Mouse (Mus musculus): ENCODE data around the gene 6430550D23Rik.
A peak's percentile ranks its signal among the peaks of the same experiment; 100 is the strongest.

6430550D23Rik gene

DNA sequence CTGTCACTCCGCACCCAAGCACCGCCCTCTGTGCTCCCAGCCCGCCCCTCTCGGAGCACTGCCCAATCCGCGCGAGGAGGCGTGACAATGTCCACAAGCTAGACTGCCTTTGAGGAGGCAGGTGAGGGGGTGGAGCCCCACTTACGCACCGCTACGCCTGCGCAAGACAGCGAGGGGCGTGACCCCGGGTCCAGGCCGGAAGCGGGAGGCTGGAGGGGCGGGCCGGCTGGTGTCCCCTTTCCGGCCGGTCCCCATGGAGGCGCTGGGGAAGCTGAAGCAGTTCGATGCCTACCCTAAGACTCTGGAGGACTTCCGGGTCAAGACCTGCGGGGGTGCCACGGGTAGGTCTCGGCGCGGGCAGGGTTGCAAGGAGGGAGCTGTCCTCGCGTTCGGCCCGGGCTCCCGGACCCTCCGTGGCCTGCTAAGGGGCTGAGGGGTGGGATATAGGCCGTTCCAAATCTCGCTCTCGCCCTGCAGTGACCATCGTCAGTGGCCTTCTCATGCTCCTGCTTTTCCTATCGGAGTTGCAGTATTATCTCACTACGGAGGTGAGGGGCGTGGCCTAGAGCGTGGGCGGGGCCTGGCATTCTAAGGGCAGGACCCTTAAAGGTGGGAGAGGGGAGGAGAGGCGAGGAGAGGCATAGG, at the start of gene 6430550D23Rik, which contains the start of gene Ergic3:
TSS of gene 6430550D23Rik (minus strand) at position 90 of the 645 bp plus-strand sequence.
TSS of gene Ergic3 (plus strand) at position 158 of the 645 bp plus-strand sequence.
- peak; percentile 97 for DNase-seq (ENCODE audit: low spot score)

DNA sequence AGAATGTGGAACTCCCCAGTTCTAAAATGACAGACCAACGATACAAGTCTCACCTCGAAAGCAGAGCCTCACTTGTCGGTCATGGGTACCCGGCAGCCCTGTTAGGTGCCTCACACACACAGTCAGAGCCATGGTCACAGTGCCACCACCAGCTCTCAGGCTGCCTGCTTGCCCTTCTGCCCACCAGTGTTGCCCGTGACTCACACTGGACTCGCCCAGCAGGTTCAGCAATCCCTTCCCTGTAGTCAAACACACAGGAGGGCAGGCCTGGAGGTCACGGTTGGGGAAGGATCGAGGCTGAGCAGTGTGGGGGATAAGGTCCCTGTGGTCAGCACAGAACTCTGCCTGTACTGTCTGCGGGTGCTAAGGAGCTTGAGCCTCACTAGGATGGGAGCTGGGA, 45.0 kb upstream of the 6430550D23Rik start, which contains the start of gene Fer1l4:
TSS of gene Fer1l4 (minus strand) at position 132 of the 400 bp plus-strand sequence.
- DNase-seq (ENCODE audit: low spot score): no peak

DNA sequence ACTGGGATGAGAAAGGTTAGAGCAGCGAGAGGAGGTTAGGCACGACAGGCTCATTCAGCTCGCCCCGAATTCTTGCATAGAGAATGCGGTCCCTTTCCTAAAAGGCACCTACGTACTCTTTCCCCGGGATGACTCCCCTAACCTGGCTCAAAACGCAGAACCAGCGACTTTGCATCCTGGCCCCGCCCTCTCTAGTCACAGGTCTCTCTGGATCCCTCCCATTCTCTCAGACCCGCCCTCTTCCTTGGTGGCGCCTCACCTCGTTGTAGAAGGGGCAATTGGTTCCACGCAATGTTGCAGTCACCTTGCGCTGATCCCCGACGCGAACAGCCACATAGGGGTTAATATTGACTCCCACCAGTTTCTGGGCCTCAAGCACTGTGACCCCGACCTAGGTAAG, 40.2 kb upstream of the 6430550D23Rik start:
- no peak for DNase-seq (ENCODE audit: low spot score)

DNA sequence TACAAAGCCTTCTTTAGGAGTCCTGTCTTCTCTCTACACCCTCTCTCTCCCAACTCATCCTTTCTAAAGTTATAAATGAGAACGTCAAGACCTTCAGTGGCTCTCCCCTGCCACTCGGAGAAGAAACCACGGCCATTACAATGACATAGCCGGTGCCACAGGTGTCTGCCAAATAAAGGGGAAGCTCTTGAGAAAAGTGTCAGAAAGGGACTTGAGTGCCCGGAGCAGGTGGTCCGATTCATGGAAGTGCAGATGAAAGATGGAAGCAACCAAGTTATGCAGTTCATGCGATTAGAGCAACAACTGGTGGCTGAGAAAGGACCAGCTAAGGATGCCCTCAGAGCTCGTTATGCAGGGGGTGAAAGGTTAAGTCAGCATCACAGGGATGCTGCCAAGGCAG, 35.1 kb upstream of the 6430550D23Rik start:
- no peak for DNase-seq (ENCODE audit: low spot score)

DNA sequence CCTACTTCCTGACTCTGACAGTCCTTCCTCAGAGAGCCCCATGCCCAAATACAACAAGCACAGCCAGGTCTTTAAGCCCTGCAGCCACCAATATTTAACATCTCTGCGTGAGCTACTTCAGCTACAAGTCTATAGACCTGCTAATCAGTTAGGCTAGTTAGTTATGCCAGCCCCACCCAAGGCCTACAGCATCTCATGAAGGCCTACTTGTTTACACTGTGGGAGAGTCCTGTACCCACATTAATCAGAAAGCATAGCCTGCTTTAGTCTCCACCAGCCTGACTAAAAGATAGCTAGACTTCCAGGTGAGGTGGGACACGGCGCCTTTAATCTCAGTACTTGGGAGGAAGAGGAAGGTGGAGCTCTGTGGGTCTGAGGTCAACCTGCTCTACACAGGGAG, 31.6 kb upstream of the 6430550D23Rik start:
- no peak for DNase-seq (ENCODE audit: low spot score)

DNA sequence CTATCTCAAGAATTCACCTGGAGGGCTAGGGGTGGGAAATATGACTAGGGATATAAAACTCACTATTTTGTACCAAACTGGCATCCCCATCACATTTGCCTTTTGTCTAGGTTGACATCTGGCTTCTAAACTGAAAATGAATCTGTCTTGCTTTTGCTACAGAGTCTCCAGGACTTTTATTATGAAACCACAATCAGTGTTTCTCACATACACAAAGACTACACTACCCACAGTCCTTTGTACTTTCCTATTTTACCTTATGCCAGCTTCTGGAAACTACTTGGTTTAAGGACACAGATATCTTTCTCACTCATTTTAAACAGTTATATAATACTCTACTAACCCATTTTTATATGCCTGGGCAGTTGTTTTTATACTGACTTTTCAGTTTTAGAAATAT, 17.7 kb upstream of the 6430550D23Rik start:
- DNase-seq (ENCODE audit: low spot score): no peak

DNA sequence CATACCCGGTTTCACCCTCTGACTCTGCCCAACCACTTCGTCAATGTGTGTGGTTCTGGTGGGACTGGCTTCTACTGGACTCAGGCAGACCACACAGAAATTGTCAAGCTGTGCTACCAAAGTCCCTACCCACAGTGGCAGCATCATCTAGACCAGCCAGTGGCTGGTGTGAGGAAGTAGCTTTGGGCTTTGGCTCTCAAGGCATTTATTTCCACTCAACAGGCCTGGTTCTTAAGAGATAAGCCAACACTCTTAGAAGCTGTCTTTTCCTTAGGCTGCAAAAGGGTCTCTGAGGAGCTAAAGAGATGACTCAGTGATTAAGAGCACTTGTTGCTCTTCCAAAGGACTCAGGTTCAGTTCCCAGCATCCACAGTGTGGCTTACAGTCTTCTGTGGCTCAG, 14.0 kb upstream of the 6430550D23Rik start:
- DNase-seq (ENCODE audit: low spot score): no peak

DNA sequence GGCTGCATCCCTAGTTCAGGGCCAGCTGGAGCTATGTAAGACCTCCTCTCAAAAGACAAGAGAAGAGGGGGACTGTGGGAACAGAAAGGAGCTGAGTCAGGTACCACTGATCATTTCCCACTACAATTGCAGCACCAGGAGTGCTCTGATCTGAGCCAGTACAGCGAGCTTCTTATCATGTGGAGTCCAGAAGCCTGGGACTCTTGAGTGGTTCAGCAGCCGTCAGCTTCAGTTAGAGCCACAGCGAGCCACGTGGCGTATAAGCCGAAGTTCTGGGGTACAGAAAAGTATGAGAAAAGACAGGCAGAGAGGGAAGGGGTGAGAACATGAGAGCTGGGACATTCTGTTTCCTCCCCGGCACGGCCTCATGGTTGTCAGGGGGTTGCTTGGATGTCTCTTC, 13.4 kb upstream of the 6430550D23Rik start:
- no peak for DNase-seq (ENCODE audit: low spot score)

DNA sequence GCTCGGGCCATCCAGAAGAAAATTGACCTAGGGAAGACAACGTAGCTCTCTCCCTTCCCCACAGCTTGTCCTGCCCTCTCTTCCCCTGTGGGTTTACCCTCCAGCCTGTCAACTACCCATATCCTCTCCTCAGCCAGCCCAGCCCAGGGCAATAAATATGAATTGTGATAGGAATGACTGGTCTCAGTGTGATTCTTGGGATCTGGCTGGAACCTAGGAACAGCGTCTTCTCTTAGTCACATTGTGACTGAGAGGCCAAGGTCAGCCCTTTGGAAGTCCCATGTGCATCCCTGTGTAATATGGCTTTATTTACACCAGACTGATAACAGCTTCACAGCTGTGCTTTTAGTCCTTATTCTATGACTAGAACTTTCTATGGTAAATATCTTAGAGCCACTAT, 10.3 kb upstream of the 6430550D23Rik start:
- DNase-seq (ENCODE audit: low spot score): no peak

DNA sequence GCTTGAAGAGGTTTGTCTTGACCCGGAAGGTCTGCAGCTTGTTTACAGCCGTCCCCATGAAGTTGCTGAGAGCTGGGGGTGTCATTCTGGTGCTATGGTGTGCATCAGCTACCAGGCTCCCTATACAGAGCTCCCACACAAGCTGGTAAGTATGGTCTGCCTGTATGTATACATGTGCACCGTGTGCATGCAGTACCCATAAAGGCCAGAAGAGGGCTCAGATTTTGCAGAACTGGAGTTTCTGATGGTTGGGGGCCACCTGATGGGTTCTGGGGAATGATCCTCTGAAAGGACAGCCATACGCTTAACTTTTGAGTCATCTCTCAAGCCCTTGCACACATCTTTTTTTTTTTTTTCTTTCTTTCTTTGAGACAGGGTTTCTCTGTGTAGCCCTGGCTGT, 2.4 kb downstream of the 6430550D23Rik start:
- no peak for DNase-seq (ENCODE audit: low spot score)

DNA sequence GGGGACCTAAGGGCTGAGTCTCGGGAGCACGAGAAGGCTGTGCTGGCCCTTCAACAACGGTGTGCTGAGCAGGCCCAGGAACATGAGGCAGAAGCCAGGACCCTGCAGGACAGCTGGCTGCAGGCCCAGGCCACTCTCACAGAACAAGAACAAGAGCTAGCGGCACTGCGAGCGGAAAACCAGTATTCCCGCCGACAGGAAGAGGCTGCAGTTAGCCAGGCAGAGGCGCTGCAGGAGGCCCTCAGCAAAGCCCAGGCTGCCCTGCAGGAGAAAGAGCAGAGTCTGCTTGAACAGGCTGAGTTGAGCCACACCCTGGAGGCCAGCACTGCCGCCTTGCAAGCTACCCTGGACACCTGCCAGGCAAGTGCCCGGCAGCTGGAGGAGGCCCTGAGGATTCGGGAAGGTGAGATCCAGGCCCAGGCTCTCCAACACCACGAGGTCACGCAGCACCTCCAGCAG, 15.9 kb downstream of the 6430550D23Rik start:
- DNase-seq (ENCODE audit: low spot score): peak; percentile 32

DNA sequence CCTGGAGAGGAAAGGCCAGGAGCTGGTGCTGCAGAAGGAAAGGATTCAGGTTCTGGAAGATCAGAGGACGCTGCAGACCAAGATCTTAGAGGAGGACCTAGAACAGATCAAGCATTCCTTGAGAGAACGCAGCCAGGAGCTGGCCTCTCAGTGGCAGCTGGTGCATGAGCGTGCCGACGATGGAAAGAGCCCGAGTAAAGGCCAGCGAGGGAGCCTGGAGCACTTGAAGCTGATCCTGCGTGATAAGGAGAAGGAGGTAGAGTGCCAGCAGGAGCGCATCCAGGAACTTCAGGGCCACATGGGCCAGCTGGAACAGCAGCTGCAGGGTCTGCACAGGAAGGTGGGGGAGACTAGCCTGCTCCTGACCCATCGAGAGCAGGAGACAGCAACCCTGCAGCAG, 16.6 kb downstream of the 6430550D23Rik start:
- DNase-seq (ENCODE audit: low spot score): no peak

DNA sequence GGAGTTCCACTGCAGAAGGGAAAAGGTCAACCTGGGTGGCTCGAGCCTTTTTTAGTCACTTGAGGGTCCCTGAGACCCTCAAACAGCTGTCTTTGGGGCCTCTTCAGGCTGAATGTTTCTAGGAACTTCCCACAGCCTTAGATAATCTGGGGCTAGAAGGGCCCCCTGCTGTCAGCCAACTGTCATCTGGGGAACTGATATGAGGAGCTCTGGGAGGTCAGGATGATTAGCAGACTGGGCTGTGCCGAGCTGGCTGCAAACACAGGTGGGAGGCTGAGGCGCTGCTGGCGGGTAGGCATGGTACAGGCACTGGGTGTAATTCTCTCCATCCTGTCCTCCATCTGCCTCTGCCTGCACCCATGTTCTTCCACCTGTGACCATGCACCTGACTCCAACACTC, 18.7 kb downstream of the 6430550D23Rik start:
- no peak for DNase-seq (ENCODE audit: low spot score)

DNA sequence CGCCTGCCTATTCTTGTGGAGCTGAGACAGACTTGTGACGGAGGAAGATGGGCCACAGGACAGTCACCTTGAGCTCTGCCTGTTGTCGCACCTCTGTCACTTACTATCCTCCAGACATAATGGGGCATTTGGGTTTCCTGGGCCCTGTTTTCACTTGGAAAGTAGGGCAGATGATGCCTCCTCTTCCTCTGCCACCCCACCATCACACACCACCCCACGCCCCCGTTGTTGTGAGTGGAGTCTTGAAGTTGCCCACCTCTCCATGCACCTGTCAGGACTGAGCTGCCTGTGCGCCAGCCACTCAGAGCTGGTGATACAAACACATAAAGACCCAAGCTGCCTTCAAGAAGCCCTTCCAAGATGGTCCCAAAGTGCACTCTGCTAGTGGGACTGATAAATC, 20.6 kb downstream of the 6430550D23Rik start:
- no peak for DNase-seq (ENCODE audit: low spot score)

DNA sequence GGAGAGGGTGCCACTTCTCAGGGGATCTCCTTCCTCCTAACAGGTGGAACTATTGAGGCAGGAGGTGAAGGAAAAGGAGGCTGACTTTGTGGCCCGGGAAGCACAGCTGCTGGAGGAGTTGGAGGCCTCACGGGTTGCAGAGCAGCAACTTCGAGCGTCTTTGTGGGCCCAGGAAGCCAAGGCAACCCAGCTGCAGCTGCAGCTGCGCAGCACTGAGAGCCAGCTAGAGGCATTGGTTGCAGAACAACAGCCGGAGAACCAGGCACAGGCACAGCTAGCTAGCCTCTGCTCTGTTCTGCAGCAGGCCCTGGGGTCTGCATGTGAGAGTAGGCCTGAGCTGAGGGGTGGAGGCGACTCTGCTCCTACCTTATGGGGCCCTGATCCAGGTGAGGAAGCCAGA, 22.0 kb downstream of the 6430550D23Rik start:
- DNase-seq (ENCODE audit: low spot score): no peak

DNA sequence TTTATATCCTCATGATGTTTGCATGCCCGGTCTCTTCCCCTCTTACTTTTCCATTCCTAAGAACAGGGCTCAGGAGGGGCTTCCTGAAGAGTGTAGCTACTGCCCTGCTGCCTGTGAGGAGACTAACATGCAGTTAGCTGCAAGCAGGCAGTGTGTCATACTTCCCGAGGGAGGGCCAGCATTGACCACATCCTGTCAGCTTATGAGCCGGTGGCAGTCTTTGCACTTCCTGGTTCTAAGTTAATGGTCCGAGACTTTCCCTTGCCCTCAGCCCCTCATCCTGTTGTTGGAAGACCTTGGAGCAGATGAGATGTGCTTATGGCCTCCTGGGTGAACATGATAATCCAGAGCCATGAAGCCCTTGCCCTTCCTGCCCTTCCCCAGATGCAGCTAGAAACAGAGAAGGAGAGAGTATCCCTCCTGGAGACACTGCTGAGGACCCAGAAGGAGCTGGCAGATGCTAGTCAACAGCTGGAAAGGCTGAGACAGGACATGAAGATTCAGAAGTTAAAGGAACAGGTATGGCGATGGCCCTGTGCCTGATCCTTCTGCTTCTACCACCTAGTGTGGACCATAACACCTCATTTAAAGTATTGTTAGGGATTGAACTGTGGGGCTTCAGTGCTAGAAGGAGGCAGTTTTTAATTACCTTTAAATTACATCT, 28.3 kb downstream of the 6430550D23Rik start:
- no peak for DNase-seq (ENCODE audit: low spot score)

DNA sequence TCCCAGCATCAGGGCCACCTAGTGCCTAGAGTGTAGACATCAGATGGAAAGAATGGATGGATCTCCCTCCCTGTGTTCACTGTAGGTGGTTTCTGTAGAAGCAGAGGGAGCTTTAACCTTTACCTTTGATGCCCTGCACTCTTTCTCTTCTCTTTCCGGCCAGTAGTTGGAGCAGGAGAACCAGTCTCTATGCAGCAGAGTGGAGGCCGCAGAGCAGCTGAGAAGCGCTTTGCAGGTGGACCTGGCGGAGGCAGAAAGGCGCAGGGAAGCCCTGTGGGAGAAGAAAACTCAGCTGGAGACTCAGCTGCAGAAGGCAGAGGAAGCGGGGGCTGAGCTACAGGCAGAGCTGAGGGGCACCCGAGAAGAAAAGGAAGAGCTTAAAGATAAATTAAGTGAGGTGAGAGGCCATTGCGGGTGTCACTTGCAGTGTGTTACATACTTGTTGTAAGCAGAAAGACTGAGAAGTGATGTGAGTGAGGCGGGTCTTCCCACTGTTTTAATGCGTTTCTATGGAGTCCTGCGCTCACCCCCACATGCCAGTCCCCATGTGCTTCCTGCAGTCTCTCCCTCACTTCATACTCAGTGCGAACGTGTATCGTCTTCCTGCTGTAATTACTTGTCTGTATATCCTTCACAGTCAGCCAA, 33.6 kb downstream of the 6430550D23Rik start:
- no peak for DNase-seq (ENCODE audit: low spot score)

DNA sequence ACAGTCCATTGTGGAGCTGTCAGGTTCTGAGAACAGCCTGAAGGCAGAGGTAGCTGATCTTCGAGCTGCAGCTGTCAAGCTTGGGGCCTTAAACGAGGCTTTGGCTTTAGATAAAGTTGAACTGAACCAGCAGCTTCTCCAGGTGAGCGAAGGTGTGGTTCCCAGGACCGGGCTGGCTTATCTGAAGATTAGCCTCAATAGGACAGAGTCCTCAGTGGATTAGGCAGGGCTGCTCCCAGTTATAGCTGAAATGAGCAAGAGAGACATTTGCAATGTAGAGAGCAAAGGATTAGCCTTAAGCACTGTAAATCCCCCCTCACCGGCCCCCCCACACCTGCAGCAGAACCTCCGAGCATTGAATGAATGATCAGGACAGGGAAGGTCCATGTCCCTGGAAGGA, 34.4 kb downstream of the 6430550D23Rik start:
- no peak for DNase-seq (ENCODE audit: low spot score)

DNA sequence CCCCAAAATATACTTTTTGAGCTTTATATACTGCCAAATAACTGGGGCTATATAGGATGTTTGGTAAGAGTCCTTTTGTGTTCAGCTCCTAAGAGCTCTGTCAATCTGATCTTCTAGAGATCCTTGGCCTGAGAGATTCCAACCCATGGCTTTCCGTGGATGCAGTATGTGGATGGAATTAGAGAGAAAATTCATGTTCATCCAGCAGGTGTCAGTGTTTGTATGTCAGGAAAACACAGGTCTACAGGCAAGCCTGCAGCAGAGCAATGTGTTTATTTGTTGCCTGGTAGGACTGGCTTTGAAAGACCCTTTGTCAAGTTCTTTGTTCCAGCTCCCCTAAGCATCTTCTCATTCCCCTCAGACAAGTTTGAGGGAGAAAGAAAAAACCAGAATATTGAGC, 44.8 kb downstream of the 6430550D23Rik start:
- no peak for DNase-seq (ENCODE audit: low spot score)

DNA sequence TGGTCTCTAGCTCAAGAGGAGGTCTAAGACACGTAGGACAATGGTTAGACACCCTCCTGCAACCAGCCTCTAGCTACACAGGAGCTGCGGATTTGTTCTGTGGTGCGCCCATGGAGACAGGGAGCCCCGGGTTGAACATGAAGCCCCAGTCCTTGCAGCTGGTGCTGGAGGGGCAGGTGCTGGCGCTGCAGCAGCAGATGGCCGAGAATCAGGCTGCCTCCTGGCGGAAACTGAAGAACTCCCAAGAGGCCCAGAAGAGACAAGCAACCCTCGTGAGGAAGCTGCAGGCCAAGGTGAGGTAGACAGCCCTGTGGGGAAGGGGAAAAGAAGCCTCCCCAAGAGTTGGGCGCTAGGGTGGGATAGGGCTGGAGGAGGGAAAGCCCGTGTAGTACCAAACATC, 45.9 kb downstream of the 6430550D23Rik start:
- DNase-seq (ENCODE audit: low spot score): no peak

DNA sequence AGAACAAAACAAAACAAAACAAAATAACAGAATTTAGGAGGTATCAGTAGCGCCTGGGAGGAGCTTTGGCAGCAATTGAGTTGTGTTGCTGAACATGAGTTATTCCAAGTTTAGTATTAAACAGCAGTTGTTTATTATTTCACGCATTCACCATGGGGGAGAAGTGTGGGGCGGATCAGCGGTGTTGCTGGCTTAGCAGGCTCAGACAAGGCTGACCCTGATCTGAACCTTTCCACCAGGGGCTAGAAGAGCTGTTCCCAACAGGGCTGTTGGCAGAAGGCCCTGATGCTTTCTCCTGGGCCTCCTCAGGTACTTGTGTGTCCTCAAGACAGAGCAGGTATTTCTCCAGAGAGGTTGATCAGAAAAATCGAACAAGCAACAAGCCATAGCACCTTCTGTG, 47.8 kb downstream of the 6430550D23Rik start:
- DNase-seq (ENCODE audit: low spot score): no peak

DNA sequence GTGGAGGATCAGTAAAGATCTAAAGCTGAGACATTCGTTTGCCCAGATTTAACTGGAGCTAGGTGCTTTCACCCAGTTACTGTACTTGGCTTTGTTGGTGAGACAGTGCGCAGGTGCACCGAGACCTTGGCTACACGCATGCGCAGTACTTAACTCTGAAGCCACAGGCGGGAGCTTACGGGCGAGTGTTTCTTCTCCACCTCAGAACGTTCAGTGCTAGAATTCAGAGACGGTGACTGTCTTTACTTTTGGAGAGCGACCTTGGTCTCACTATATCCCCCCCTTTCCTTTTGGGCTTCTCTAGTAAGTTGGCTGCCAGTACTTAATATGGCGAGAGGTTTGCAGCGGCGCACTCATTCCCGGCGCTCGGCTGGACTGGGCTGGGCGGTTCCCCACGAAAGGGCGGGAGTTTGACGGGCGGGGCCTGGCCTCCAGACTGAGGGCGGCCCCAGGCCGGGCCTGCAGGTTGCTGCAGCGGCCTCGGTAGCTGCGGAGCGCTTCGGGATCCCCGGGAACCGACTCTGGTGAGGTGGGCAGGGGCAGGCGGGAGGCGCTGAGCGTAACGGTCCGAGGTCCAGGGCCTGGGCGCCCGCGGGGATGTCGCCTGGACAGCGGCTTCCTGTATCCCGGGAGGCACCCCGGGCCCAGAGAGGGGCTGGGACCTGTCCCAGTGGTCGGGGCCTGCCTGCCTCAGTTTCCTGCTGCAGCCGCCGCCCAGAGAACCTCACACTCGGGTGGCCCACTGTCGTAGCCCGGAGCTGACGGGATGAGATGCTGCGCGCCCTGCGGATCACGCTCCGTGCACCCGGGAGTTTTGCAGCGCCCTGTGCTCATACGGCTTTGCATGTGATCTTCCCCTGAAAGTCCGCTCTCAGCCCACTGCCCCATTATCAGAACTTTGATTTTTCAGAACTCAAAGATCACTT, 51.4 kb downstream of the 6430550D23Rik start, which contains the start of gene Cep250:
TSS of gene Cep250 (plus strand) at position 325 of the 926 bp plus-strand sequence.
- peak; percentile 83 for DNase-seq (ENCODE audit: low spot score)
